Comparison of ENCODE assay signal across 20 mouse cellular contexts in genomic region chr5:76668547-76668946, GRCm38 (mm10). TPM values are rescaled to one million over a fixed set of nuclear protein-coding genes. Genes with fewer than 3 reads are reported as not detected.
A peak's percentile ranks its signal among the peaks of the same experiment; 100 is the strongest.
DNase-seq lines count a peak whose midpoint lies in the region; ATAC-seq lines count a peak whose summit lies in the region.
"Had no signal": no experiment of that assay in that cellular context is flagged by ENCODE, and none has a peak within 500 bp of the region (broad histone marks: within the 10 kb centered on the region; RNA-seq: fewer than 3 reads in every experiment).

No protein-coding gene starts in this region.

- H3K27ac ChIP-seq in hindbrain, embryonic 10.5 days, result peak overlapping the region; percentile 54
- H3K27ac ChIP-seq in hindbrain, embryonic 12.5 days, result no peak overlapping the region
- H3K27ac ChIP-seq in neural tube, embryonic 13.5 days (replicated peaks), result peak overlapping the region; percentile 46; the same call in 1 of the 2 replicates
- H3K27ac ChIP-seq in neural tube, embryonic 15.5 days (replicated peaks), result 0 out of 2 replicates have a peak overlapping the region, but pooled peaks have one; percentile 9
- no peak overlapping the region for H3K27ac ChIP-seq in kidney, embryonic 16.5 days (ENCODE audit: low read length)
- H3K27ac ChIP-seq: embryonic facial prominence, embryonic 12.5 days; forebrain, embryonic 12.5 days; heart, adult 2 months; hindbrain, embryonic 14.5 days had no signal

- H3K4me3 ChIP-seq in hindbrain, embryonic 10.5 days, result no peak overlapping the region
- no peak overlapping the region for H3K4me3 ChIP-seq in hindbrain, embryonic 12.5 days
- no peak overlapping the region for H3K4me3 ChIP-seq in neural tube, embryonic 13.5 days
- no peak overlapping the region for H3K4me3 ChIP-seq in neural tube, embryonic 15.5 days (replicated peaks)
- H3K4me3 ChIP-seq in kidney, embryonic 16.5 days (ENCODE audit: low read length), result no peak overlapping the region
- H3K4me3 ChIP-seq: embryonic facial prominence, embryonic 12.5 days; forebrain, embryonic 12.5 days; heart, adult 2 months; heart, embryonic 12.5 days had no signal

- H3K36me3 ChIP-seq in hindbrain, embryonic 10.5 days, result peaks cover 34% of the 10 kb centered on the region
- no peaks in the 10 kb centered on the region for H3K36me3 ChIP-seq in hindbrain, embryonic 12.5 days
- H3K36me3 ChIP-seq in neural tube, embryonic 13.5 days, result no peaks in the 10 kb centered on the region
- no peaks in the 10 kb centered on the region for H3K36me3 ChIP-seq in neural tube, embryonic 15.5 days
- H3K36me3 ChIP-seq in kidney, embryonic 16.5 days (ENCODE audit: insufficient read depth, low read length), result no peaks in the 10 kb centered on the region
- H3K36me3 ChIP-seq: embryonic facial prominence, embryonic 12.5 days; heart, embryonic 12.5 days had no signal

- H3K9me3 ChIP-seq in hindbrain, embryonic 10.5 days, result no peaks in the 10 kb centered on the region
- H3K9me3 ChIP-seq in hindbrain, embryonic 12.5 days (replicated peaks), result no peaks in the 10 kb centered on the region
- H3K9me3 ChIP-seq in neural tube, embryonic 13.5 days, result no peaks in the 10 kb centered on the region
- H3K9me3 ChIP-seq in neural tube, embryonic 15.5 days (replicated peaks), result no peaks in the 10 kb centered on the region
- no peaks in the 10 kb centered on the region for H3K9me3 ChIP-seq in kidney, embryonic 16.5 days (ENCODE audit: low read length)
- H3K9me3 ChIP-seq: embryonic facial prominence, embryonic 12.5 days; forebrain, embryonic 12.5 days; heart, embryonic 12.5 days had no signal

- DNase-seq in hindbrain, embryonic 10.5 days (ENCODE audit: low spot score), result no peak
- no peak for DNase-seq in neural tube, embryonic 10.5 days (ENCODE audit: extremely low spot score, low spot score)
- DNase-seq in lung, postnatal 10 days, result no peak
- DNase-seq: adrenal gland, postnatal 10 days; B cell, adult 2 months; cerebellum, adult 11-12 months; cerebellum, adult 9-10 months; cerebellum, postnatal 25 days; gastrocnemius, postnatal 14 days; heart, adult 2 months had no signal

- no peak for ATAC-seq in hindbrain, embryonic 12.5 days (ENCODE audit: low FRiP score)
- no peak for ATAC-seq in neural tube, embryonic 13.5 days (ENCODE audit: low read depth)
- no peak for ATAC-seq in neural tube, embryonic 15.5 days (ENCODE audit: low FRiP score)
- no peak for ATAC-seq in kidney, embryonic 16.5 days (ENCODE audit: low FRiP score, low TSS enrichment)
- ATAC-seq: CD4-positive, CD25-positive, alpha-beta regulatory T cell, adult 4 months; forebrain, embryonic 16.5 days had no signal

- no peak overlapping the region for H3K4me2 ChIP-seq in hindbrain, embryonic 12.5 days (replicated peaks)
- H3K4me2 ChIP-seq in neural tube, embryonic 13.5 days, result no peak overlapping the region
- H3K4me2 ChIP-seq in neural tube, embryonic 15.5 days, result no peak overlapping the region
- H3K4me2 ChIP-seq in kidney, embryonic 16.5 days (replicated peaks; ENCODE audit: low read depth, low read length), result no peak overlapping the region
- H3K4me2 ChIP-seq: embryonic facial prominence, embryonic 12.5 days; forebrain, embryonic 12.5 days; heart, embryonic 12.5 days; hindbrain, embryonic 14.5 days had no signal

- peaks cover 49% of the 10 kb centered on the region for H3K4me1 ChIP-seq in hindbrain, embryonic 10.5 days (replicated peaks)
- peaks cover 41% of the 10 kb centered on the region for H3K4me1 ChIP-seq in hindbrain, embryonic 12.5 days
- peaks cover 66% of the 10 kb centered on the region for H3K4me1 ChIP-seq in neural tube, embryonic 13.5 days (replicated peaks)
- peaks cover 45% of the 10 kb centered on the region for H3K4me1 ChIP-seq in neural tube, embryonic 15.5 days
- peaks cover 13% of the 10 kb centered on the region for H3K4me1 ChIP-seq in kidney, embryonic 16.5 days (ENCODE audit: insufficient read depth, low read length)
- H3K4me1 ChIP-seq: embryonic facial prominence, embryonic 12.5 days; heart, embryonic 12.5 days had no signal

- WGBS in hindbrain, embryonic 10.5 days, result 90% methylated on average over 5 of the region's 5 CpGs
- WGBS in hindbrain, embryonic 12.5 days, result 82% methylated on average over 5 of the region's 5 CpGs
- 48% methylated on average over 5 of the region's 5 CpGs for WGBS in neural tube, embryonic 13.5 days
- WGBS in neural tube, embryonic 15.5 days, result 42% methylated on average over 5 of the region's 5 CpGs
- 62% methylated on average over 5 of the region's 5 CpGs for WGBS in kidney, embryonic 16.5 days

- no peaks in the 10 kb centered on the region for H3K27me3 ChIP-seq in hindbrain, embryonic 10.5 days (ENCODE audit: insufficient read depth, poor library complexity, severe bottlenecking)
- H3K27me3 ChIP-seq in hindbrain, embryonic 12.5 days, result no peaks in the 10 kb centered on the region
- H3K27me3 ChIP-seq in neural tube, embryonic 13.5 days, result no peaks in the 10 kb centered on the region
- no peaks in the 10 kb centered on the region for H3K27me3 ChIP-seq in neural tube, embryonic 15.5 days (replicated peaks)
- H3K27me3 ChIP-seq in kidney, embryonic 16.5 days (ENCODE audit: insufficient read depth, low read length), result no peaks in the 10 kb centered on the region
- H3K27me3 ChIP-seq: embryonic facial prominence, embryonic 12.5 days; forebrain, embryonic 12.5 days; heart, embryonic 12.5 days had no signal

- no peak overlapping the region for H3K9ac ChIP-seq in hindbrain, embryonic 12.5 days
- no peak overlapping the region for H3K9ac ChIP-seq in neural tube, embryonic 13.5 days
- no peak overlapping the region for H3K9ac ChIP-seq in neural tube, embryonic 15.5 days (replicated peaks)
- H3K9ac ChIP-seq in kidney, embryonic 16.5 days (replicated peaks; ENCODE audit: low read length), result no peak overlapping the region
- H3K9ac ChIP-seq: embryonic facial prominence, embryonic 12.5 days; forebrain, embryonic 12.5 days; heart, embryonic 12.5 days; hindbrain, embryonic 14.5 days had no signal

RNA-seq across cellular contexts. Expression of gene C530008M17Rik, which starts 12.2 kb away (rescaled TPM):
- polyA plus RNA-seq in hindbrain, embryonic 10.5 days (2016; fragmentation: Nextera tagmentation; extraction: Ambion mirVana), result 43.8 and 55.9 TPM in 2 replicates
- polyA plus RNA-seq in hindbrain, embryonic 12.5 days (2016; fragmentation: Nextera tagmentation; extraction: Ambion mirVana), result 81.2 and 81.5 TPM in 2 replicates
- 58.5 and 62.3 TPM in 2 replicates for polyA plus RNA-seq in neural tube, embryonic 13.5 days (2015; fragmentation: Nextera tagmentation; extraction: Ambion mirVana)
- polyA plus RNA-seq in neural tube, embryonic 15.5 days (2015; fragmentation: Nextera tagmentation; extraction: Ambion mirVana), result 45.1 and 57.1 TPM in 2 replicates
- 11.7 and 13.8 TPM in 2 replicates for polyA plus RNA-seq in kidney, embryonic 16.5 days (2015; fragmentation: Nextera tagmentation; extraction: Ambion mirVana)

Comparison
In these comparisons a context has a peak if more than half of its experiments do, and no peak if none do; other contexts are left out.
1. H3K27ac ChIP-seq: peak in hindbrain, embryonic 10.5 days (single experiment), neural tube, embryonic 13.5 days (single experiment) and neural tube, embryonic 15.5 days (single experiment); none in hindbrain, embryonic 12.5 days (single experiment) and kidney, embryonic 16.5 days (single experiment).